Mouse (Mus musculus) Patski (cell line): ENCODE measurements around the gene Sdf2l1. TPM values are rescaled to one million over a fixed set of nuclear protein-coding genes. Genes with fewer than 3 reads are reported as not detected.

Experiments used
- ATAC-seq: fragments of 100-300 bp; one replicate; pipeline ENCODE4 v1.8.0; 2021
- CTCF ChIA-PET: fragments of 350-600 bp; sonication (Branson Sonifier 250); formaldehyde crosslinking; loops from one replicate; lab custom pipeline; 2022; ENCODE audit warnings: inconsistent platforms; lab: Charles Lee
- POLR2A ChIA-PET: fragments of 350-600 bp; sonication (Branson Sonifier 250); formaldehyde crosslinking; loops from one replicate; lab custom pipeline; 2022; ENCODE audit warnings: antibody characterized with exemption, inconsistent platforms; lab: Charles Lee
- DNase-seq: peaks from one replicate; pipeline ENCODE4 v3.0.0-alpha.2; 2011; ENCODE audit warnings: low read depth, low spot score
- H3K27me3 ChIP-seq: fragments of 371-371 bp; one replicate; pipeline ENCODE4 v1.5.1; 2021
- CTCF ChIP-seq: fragments of 100-300 bp; IDR thresholded peaks from one replicate; pipeline ENCODE4 v1.5.1; 2021
- in situ Hi-C: fragments of 300-500 bp; cut with MboI; formaldehyde crosslinking; loops from 3 replicates; pipeline ENCODE4 v1.11.1; 2018; ENCODE audit warnings: low pct_unique_long_range_greater_than_20kb, mixed read lengths
- polyA plus RNA-seq: library from polyadenylated mRNA; unstranded; gene quantifications from one replicate; pipeline ENCODE4 v1.2.3, GENCODE M21; 2021

Gene Sdf2l1
- polyA plus RNA-seq, 1 experiment from 2014 or later: 40.8 TPM

DNA sequence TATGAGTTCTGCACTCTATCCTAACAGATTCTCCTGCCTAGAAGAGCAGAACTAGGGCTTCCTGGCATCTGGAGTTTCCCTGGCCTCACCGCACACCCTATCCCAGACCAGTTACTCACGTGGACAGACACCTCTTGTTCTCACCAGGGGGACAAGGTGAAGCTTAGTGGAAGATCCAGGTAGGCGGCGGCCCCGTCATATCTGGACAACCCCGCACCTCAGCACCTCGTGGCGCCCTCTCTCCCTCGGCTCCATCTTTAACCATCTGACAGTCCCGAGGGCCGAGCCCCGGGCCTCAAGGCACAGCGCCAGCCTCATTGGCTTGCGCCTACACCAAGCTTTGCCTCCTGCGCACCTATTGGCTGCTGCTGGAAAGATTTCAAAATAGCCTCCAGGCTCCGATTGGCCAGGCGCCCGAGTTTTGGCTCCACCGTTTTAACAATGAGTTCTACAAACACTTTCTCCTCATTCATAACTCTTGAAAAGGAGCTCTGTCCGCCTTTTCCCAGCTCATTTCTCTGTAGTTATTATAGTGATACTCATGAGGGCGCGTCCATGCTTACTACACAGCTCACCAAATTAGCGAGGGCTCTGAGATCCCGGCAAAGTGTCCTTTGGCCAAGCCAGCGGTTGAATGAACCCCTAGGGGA lies 7.2 kb downstream of the Sdf2l1 start, which contains the start of gene 2610318N02Rik:
Gene 2610318N02Rik, minus strand, starts transcription at position 297 of the 650 bp plus-strand sequence.
- no peak for TF ChIP-seq CTCF
- ATAC-seq: peak; percentile 63
- no peaks in the 10 kb centered on the region for H3K27me3 ChIP-seq
- no peak for DNase-seq
- POLR2A ChIA-PET: interaction anchor here (1.3 kb wide), 1 partner anchor 14 kb away, joined by 4 read pairs; the partner anchor contains the start of gene Ppil2
- in situ Hi-C loops: no loop called here
- CTCF ChIA-PET: interaction anchor here (0.8 kb wide), 1 partner anchor 167 kb away, joined by 3 read pairs; no protein-coding TSS in a partner anchor

DNA sequence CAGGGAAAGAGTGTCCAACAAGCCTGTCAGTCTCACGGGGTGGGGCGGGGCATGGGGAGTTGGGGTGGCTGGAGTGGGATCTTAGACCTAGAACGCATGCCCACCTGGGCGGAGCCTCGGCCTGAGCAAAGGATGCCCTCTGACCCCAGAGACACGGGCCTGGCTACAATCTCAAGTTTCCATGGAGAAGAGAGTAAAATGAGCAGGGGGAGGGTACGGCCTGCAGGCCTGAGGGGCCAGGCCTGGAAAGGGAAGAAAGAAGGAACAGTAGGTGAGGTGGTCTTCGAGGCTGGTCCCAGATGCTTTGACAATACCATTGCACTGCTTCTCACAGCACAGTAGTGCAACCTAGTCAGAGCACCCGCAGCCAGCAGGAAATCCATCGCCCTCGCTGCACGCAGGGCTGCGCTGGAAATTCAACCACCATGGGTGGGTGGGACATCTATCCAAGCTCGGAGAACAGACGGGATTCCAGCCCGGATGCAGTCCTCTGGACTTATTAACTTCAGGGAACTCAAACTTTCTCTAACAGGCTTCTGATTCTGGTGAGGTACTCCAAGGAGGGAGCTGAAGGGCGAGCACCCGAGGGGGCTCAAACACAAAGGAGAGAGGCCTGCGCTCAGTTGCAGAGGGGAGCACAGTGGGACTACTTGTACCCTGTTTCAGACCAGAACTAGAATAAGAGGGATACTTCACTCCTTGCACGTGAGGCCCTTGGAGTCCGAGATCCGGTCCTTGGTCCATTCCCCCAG lies 7.9 kb downstream of the Sdf2l1 start:
- no peak for ATAC-seq
- TF ChIP-seq CTCF: no peak
- no peak for DNase-seq
- POLR2A ChIA-PET: interaction anchor here (1.3 kb wide), 1 partner anchor 14 kb away, joined by 4 read pairs; the partner anchor contains the start of gene Ppil2
- CTCF ChIA-PET: interaction anchor here (1.5 kb wide), 1 partner anchor 8 kb away, joined by 5 read pairs; the partner anchor contains the start of gene Sdf2l1
- no peaks in the 10 kb centered on the region for H3K27me3 ChIP-seq
- in situ Hi-C loops: no loop called here

DNA sequence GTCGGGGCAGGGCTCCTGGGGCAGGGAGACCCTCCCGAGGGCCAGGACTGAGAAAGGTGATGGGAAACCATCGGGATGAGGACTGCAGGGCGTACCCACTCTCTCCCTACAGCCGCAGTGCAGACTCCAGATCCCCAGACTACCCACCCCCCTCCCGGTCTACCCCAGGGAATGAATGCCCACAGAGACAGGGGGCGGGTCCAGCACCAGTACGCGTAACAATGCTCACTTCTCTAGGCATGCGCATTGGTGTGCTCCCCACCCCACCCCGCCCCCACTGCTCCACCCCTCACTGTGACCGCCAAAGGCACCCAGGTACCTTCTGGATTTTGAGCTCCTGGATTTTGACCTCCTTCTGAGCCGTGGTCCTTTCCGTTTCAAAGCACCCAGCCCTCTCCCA lies 10.6 kb downstream of the Sdf2l1 start:
- DNase-seq: no peak
- ChIA-PET POLR2A (no interaction called here), CTCF (no interaction called here)
- no peak for ATAC-seq
- in situ Hi-C loops: no loop called here
- TF ChIP-seq CTCF: no peak
- no peaks in the 10 kb centered on the region for H3K27me3 ChIP-seq

DNA sequence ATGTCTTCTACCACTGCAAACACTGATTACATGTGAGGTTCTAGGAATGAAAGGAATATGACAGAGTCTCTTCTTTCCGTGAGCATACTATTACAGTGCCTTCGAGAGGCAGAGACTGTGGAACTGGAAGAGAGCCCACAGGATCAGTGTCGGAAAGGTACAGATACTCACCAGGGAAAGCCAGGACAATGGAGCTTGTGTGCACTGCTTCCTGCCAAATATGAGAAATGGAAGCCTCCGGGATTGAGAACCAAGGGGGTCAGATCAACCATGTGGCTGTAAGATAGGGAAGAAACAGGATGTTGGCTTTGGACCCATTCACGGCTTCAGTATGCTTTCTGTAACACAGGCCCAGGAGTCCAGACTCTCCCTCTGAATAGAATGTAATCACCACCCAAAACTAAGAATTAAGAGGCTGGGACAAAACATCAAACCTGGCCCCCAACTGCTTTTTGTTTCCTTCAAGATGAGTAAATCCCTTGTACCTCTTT lies 14.8 kb downstream of the Sdf2l1 start:
- no peak for DNase-seq
- TF ChIP-seq CTCF: no peak
- in situ Hi-C loops: no loop called here
- ChIA-PET POLR2A (no interaction called here), CTCF (no interaction called here)
- H3K27me3 ChIP-seq: no peaks in the 10 kb centered on the region
- no peak for ATAC-seq

DNA sequence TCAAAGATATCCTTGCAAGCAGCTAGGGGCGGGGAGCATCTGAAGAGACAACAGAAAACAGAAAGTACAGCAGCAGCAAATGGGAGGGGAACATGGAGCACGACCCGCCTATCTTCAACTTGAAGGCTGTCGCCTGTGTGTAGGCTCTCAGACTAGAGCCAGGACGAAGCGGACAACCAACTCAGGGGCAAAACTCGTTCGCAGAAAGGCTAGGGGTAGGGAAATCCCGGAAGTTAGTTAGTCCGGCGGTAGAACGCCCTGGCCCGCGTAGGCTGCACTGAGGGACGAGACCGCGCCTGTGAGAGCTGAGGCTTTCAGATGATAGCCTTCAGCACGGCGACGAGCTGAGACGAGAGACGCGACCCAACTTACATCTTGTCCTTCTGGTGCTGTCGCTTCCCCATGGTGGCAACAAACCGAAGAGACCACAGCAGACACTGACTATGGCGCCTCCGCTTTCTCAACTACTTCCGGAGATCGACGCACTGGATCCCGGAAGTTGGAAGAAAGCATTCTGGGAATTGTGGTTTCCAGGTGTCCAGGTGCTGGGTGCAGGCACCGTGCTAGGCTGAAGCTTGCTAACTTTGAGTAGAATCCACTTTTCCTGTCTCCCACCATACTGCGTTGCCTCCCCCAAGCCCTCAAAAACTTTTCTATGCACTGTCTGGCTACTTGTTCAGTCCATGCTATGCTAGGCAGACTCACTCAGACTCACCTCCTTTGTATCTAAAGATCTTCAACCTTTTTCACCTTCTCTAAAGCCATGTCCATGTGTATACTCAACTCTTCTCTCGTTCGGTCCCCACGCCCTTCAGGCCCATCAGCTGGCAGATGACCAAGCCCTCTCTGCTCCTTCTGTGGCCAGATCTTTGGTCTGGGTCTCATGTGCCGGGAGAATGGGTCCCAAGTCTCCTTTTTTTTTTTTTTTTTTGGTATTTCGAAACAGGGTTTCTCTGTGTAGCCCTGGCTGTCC lies 21.1 kb downstream of the Sdf2l1 start, which contains the start of gene Ppil2:
Gene Ppil2, minus strand, starts transcription at position 487 of the 973 bp plus-strand sequence.
- CTCF ChIA-PET: no interaction called here
- DNase-seq (no peak), ATAC-seq (peak; percentile 94)
- TF ChIP-seq CTCF: no peak
- no peaks in the 10 kb centered on the region for H3K27me3 ChIP-seq
- POLR2A ChIA-PET: interaction anchor here (1.4 kb wide), 1 partner anchor 14 kb away, joined by 4 read pairs; the partner anchor contains the start of gene 2610318N02Rik
- in situ Hi-C loops: no loop called here

DNA sequence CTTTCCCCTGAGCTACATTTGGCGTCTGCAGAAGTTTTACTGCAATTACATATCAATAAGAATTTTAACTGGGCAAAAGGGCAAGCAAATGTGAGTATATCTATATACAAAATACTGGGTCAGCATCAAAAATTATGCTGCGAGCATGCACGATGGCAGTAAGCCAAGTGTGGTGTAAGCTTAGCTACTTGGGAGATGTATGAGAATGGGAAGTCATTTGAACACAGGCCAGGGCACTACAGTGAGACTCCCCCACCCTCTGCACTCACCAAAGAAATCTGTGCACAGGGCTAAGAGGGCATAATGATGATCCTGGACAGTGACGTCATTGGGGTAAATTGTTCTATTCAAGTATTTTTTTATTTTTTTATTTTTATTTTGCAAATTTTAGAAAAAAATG lies 27.6 kb downstream of the Sdf2l1 start:
- CTCF ChIA-PET: interaction anchor here (1.2 kb wide), 1 partner anchor 24 kb away, joined by 3 read pairs; no protein-coding TSS in a partner anchor
- ATAC-seq (no peak), DNase-seq (no peak)
- no peaks in the 10 kb centered on the region for H3K27me3 ChIP-seq
- in situ Hi-C loops: no loop called here
- TF ChIP-seq CTCF: no peak
- POLR2A ChIA-PET: interaction anchor here (0.6 kb wide), 1 partner anchor 76 kb away, joined by 3 read pairs; no protein-coding TSS in a partner anchor

DNA sequence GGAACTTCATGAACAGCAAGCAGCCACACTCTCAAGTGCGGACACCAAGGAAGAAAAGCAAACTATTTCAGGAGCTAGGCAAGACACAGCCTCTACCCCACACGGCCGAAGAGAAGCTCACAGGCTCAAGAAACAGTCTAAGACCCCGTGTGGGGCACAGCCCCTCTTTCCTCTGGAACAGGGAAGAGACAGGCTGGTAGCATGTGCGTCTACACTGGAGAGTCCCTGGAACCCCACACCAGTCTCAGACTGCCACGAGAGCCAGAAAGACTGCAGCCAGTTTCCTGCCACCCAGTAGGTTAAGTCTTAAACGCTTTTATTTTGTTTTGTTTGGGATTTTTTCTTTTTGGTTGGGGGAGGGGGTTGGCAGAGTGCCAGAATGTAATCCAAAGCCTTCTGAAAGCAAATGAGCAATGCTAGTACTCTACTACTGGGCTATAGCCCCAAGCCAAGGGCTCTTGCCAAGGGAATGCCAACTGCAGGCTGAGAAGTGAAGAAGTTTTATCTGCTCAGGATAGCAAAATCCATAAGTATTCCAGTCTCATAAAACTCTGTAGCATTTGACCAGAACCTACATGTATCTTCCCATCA lies 29.5 kb downstream of the Sdf2l1 start:
- POLR2A ChIA-PET: no interaction called here
- CTCF ChIA-PET: no interaction called here
- H3K27me3 ChIP-seq: no peaks in the 10 kb centered on the region
- TF ChIP-seq CTCF: no peak
- DNase-seq: no peak
- in situ Hi-C loops: no loop called here
- peak; percentile 57 for ATAC-seq

DNA sequence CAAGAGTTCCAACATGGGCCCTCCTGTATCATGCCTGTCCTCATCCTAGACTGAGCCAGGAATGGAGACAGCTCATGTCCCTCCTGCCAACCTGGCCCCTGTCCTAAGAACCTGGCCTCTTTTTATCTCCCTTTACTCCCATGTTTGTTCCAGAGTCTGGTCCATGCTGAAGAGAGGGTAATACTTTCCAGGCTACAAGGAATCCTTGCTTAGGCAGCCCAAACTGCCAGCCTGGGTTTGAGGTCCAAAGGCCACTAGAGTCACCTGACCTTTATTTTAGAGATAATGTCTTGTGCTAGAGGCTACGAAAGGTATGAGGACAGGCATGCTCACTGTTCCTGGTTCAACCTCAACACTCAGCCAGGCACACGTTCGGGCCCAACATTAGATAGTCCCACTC lies 35.2 kb downstream of the Sdf2l1 start:
- POLR2A ChIA-PET: no interaction called here
- ATAC-seq (no peak), DNase-seq (no peak)
- CTCF ChIA-PET: interaction anchor here (1.9 to 2.1 kb wide), 2 partner anchors 17 to 28 kb away, joined by 5 read pairs; partner anchors contain the start of gene Ypel1
- in situ Hi-C loops: no loop called here
- no peak for TF ChIP-seq CTCF
- no peaks in the 10 kb centered on the region for H3K27me3 ChIP-seq

DNA sequence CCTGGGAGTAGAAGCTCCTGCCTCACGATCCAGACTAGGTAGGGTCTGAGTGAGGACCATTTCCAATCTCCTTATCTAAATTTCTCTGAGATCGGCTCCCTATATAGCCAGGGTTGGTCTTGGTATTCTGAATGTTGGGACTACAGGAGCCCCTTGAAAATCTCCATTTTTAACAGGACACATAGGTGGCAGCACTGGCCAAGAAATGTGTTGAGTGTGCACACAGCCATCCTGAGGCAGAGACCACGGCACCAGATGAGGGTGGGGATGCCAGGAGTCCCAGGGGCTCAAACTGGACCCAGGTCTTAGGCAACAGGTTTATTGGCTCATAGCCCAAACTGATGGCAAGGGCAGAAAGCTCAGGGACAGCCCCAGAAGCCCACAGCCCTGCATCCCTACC lies 43.8 kb downstream of the Sdf2l1 start:
- POLR2A ChIA-PET: no interaction called here
- H3K27me3 ChIP-seq: no peaks in the 10 kb centered on the region
- ATAC-seq (no peak), DNase-seq (no peak)
- CTCF ChIA-PET: no interaction called here
- TF ChIP-seq CTCF: no peak
- in situ Hi-C loops: no loop called here
